ENCODE assay signal across 8 mouse cellular contexts in genomic region chr7:27326101-27326880, GRCm38 (mm10). TPM values are rescaled to one million over a fixed set of nuclear protein-coding genes. Genes with fewer than 3 reads are reported as not detected.
DNase-seq lines count a peak whose midpoint lies in the region; ATAC-seq and TF ChIP-seq lines count a peak whose summit lies in the region.

No protein-coding gene starts in this region.

- no peaks in the 10 kb centered on the region for H3K9me3 ChIP-seq in forebrain, embryonic 14.5 days (replicated peaks; ENCODE audit: control insufficient read depth, low read length)
- no peaks in the 10 kb centered on the region for H3K9me3 ChIP-seq in hindbrain, embryonic 14.5 days (ENCODE audit: control insufficient read depth, low read length)
- H3K9me3 ChIP-seq in liver, embryonic 12.5 days (replicated peaks), result no peaks in the 10 kb centered on the region

- TF ChIP-seq CTCF in olfactory bulb, adult 2 months (IDR thresholded peaks at IDR 0.05; ENCODE audit: insufficient read depth, low read depth, low read length), result no peak

- WGBS in forebrain, embryonic 14.5 days, result 41% methylated on average over 34 of the region's 34 CpGs
- WGBS in hindbrain, embryonic 14.5 days, result 33% methylated on average over 34 of the region's 34 CpGs
- WGBS in liver, embryonic 12.5 days (ENCODE audit: insufficient replicate concordance), result 31% methylated on average over 34 of the region's 34 CpGs
- WGBS in olfactory bulb, adult 2 months, result 78% methylated on average over 34 of the region's 34 CpGs

- H3K4me1 ChIP-seq in forebrain, embryonic 14.5 days (ENCODE audit: control insufficient read depth, insufficient read depth, low read length), result peaks cover 11% of the 10 kb centered on the region
- H3K4me1 ChIP-seq in hindbrain, embryonic 14.5 days (replicated peaks; ENCODE audit: control insufficient read depth, insufficient read depth, low read length), result 0 out of 2 replicates have a peak, but pooled peaks cover 7% of the 10 kb centered on the region
- H3K4me1 ChIP-seq in liver, embryonic 12.5 days, result peaks cover 28% of the 10 kb centered on the region
- peaks cover 31% of the 10 kb centered on the region for H3K4me1 ChIP-seq in olfactory bulb, adult 2 months (ENCODE audit: control insufficient read depth, insufficient read depth, low read length)

- peak overlapping the region; percentile 46; the same call in 1 of the 2 replicates for H3K4me2 ChIP-seq in forebrain, embryonic 14.5 days (ENCODE audit: low read length)
- H3K4me2 ChIP-seq in hindbrain, embryonic 14.5 days (replicated peaks), result peak overlapping the region; percentile 44
- peak overlapping the region; percentile 34 for H3K4me2 ChIP-seq in liver, embryonic 12.5 days

- 0 out of 2 replicates have a peak, but pooled peaks cover 4% of the 10 kb centered on the region for H3K36me3 ChIP-seq in forebrain, embryonic 14.5 days (ENCODE audit: control insufficient read depth, insufficient read depth, low read length)
- no peaks in the 10 kb centered on the region for H3K36me3 ChIP-seq in hindbrain, embryonic 14.5 days (replicated peaks; ENCODE audit: control insufficient read depth, insufficient read depth)
- no peaks in the 10 kb centered on the region for H3K36me3 ChIP-seq in liver, embryonic 12.5 days

- H3K9ac ChIP-seq in forebrain, embryonic 14.5 days (ENCODE audit: low read length), result no peak overlapping the region
- 0 out of 2 replicates have a peak overlapping the region, but pooled peaks have one; percentile 44 for H3K9ac ChIP-seq in hindbrain, embryonic 14.5 days
- H3K9ac ChIP-seq in liver, embryonic 12.5 days, result no peak overlapping the region

- peaks cover 59% of the 10 kb centered on the region for H3K27me3 ChIP-seq in forebrain, embryonic 14.5 days (replicated peaks; ENCODE audit: control insufficient read depth, insufficient read depth, low read length)
- peaks cover 83% of the 10 kb centered on the region for H3K27me3 ChIP-seq in hindbrain, embryonic 14.5 days (ENCODE audit: control insufficient read depth, insufficient read depth, low read length)
- peaks cover 99% of the 10 kb centered on the region for H3K27me3 ChIP-seq in liver, embryonic 12.5 days (replicated peaks)

- H3K27ac ChIP-seq in forebrain, embryonic 14.5 days (ENCODE audit: low read depth, low read length), result no peak overlapping the region
- H3K27ac ChIP-seq in hindbrain, embryonic 14.5 days, result no peak overlapping the region
- H3K27ac ChIP-seq in liver, embryonic 12.5 days, result no peak overlapping the region
- no peak overlapping the region for H3K27ac ChIP-seq in olfactory bulb, adult 2 months (ENCODE audit: insufficient read depth, low read depth, low read length)

- peak overlapping the region; percentile 19; the same call in 1 of the 2 replicates for H3K4me3 ChIP-seq in forebrain, embryonic 14.5 days (ENCODE audit: low read depth, low read length)
- H3K4me3 ChIP-seq in hindbrain, embryonic 14.5 days (replicated peaks; ENCODE audit: low read length), result peak overlapping the region; percentile 17; the same call in 1 of the 2 replicates
- H3K4me3 ChIP-seq in liver, embryonic 12.5 days, result peak overlapping the region; percentile 18; the same call in 1 of the 2 replicates
- no peak overlapping the region for H3K4me3 ChIP-seq in olfactory bulb, adult 2 months (ENCODE audit: insufficient read depth, low read depth, low read length)

- DNase-seq in cerebellum, adult 11-12 months, result peak; percentile 75
- no peak for DNase-seq in forebrain, embryonic 14.5 days (ENCODE audit: low spot score)
- DNase-seq in hindbrain, embryonic 14.5 days (ENCODE audit: low spot score), result no peak
- DNase-seq in MN1 (ENCODE audit: low spot score), result no peak
- no peak for DNase-seq in left cerebral cortex, adult 11 months (ENCODE audit: low spot score)

- TF ChIP-seq POLR2A in olfactory bulb, adult 2 months (IDR thresholded peaks at IDR 0.05; ENCODE audit: insufficient read depth, low read depth, low read length), result peak; percentile 4; the same call in 1 of the 2 replicates

- ATAC-seq in cerebellum, adult (ENCODE audit: insufficient number of reproducible peaks, low FRiP score, low TSS enrichment), result no peak
- no peak for ATAC-seq in forebrain, embryonic 14.5 days
- no peak for ATAC-seq in hindbrain, embryonic 14.5 days (ENCODE audit: low FRiP score)
- ATAC-seq in liver, embryonic 12.5 days, result no peak

RNA-seq across cellular contexts. Expression of gene Ltbp4, which starts 11.2 kb away (rescaled TPM):
- 8.0 and 11.0 TPM in 2 replicates for polyA plus RNA-seq in forebrain, embryonic 14.5 days (2014; fragmentation: Nextera tagmentation; extraction: Ambion mirVana)
- polyA plus RNA-seq in hindbrain, embryonic 14.5 days (2014; fragmentation: Nextera tagmentation; extraction: Ambion mirVana), result 10.4 TPM in 2 replicates
- 5.7 TPM in 2 replicates for polyA plus RNA-seq in liver, embryonic 12.5 days (2016; fragmentation: Nextera tagmentation; extraction: Ambion mirVana)
- not detected in 2 replicates for polyA plus RNA-seq in olfactory bulb, adult 2 months (2012; ENCODE audit: insufficient read depth, insufficient read length, low replicate concordance, missing spikeins)

RNA-seq across cellular contexts. Expression of gene Shkbp1, which starts 29.5 kb away (rescaled TPM):
- polyA plus RNA-seq in forebrain, embryonic 14.5 days (2014; fragmentation: Nextera tagmentation; extraction: Ambion mirVana), result 52.4 and 66.4 TPM in 2 replicates
- 30.6 and 34.6 TPM in 2 replicates for polyA plus RNA-seq in hindbrain, embryonic 14.5 days (2014; fragmentation: Nextera tagmentation; extraction: Ambion mirVana)
- 32.1 and 36.1 TPM in 2 replicates for polyA plus RNA-seq in liver, embryonic 12.5 days (2016; fragmentation: Nextera tagmentation; extraction: Ambion mirVana)
- not detected in 2 replicates for polyA plus RNA-seq in olfactory bulb, adult 2 months (2012; ENCODE audit: insufficient read depth, insufficient read length, low replicate concordance, missing spikeins)

RNA-seq across cellular contexts. Expression of gene Gm20479, which starts 30.9 kb away (rescaled TPM):
- polyA plus RNA-seq in forebrain, embryonic 14.5 days (2014; fragmentation: Nextera tagmentation; extraction: Ambion mirVana), result 0.38 TPM in 1 of 2 replicates, not detected in the other
- not detected in 2 replicates for polyA plus RNA-seq in hindbrain, embryonic 14.5 days (2014; fragmentation: Nextera tagmentation; extraction: Ambion mirVana)
- not detected in 2 replicates for polyA plus RNA-seq in liver, embryonic 12.5 days (2016; fragmentation: Nextera tagmentation; extraction: Ambion mirVana)
- not detected in 2 replicates for polyA plus RNA-seq in olfactory bulb, adult 2 months (2012; ENCODE audit: insufficient read depth, insufficient read length, low replicate concordance, missing spikeins)

Comparison
In these comparisons a context has a peak if more than half of its experiments do, and no peak if none do; other contexts are left out.
1. RNA of gene Shkbp1, which starts 29.5 kb away (polyA plus RNA-seq): 52.4 to 66.4 TPM in forebrain, embryonic 14.5 days, 30.6 to 34.6 TPM in hindbrain, embryonic 14.5 days and 32.1 to 36.1 TPM in liver, embryonic 12.5 days; not detected in olfactory bulb, adult 2 months; every median in the first group is over 10 times any median in the second.
2. Peak in every context shown above with its lines, with median percentiles within 50 percentile points of each other: H3K4me2 ChIP-seq.